Comparison of ENCODE assay signal across 17 mouse cellular contexts in the genomic region with DNA sequence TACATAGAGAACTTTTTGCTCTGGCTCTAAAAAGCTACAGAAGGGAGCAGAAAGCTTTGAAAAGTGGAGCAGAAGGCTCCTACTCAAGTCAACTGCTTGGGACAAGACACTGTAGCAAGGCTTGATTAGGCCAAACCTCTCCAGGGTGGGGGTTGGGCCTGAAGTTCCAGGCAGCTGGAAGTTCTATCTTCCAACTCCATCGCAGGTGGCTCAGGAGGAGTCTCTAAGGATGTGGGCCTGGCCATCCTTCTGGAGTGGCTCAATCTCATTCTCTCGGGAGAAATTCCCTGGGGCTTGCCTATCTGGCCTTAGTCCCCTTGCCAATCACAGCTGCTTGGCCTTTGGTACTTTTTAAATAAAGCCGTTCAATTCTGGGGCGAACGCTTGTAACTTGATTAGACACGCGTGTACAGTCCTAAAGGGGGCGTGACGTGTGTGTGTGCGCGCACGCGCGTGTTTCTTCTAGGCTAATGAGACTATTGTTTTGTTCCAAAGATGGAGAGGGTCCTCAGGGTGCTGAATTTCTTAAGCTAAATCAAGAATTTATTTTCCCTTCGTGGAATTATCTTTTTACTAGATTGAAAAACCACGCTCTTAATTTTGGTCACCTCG. TPM values are rescaled to one million over a fixed set of nuclear protein-coding genes. Genes with fewer than 3 reads are reported as not detected.
DNase-seq lines count a peak whose midpoint lies in the region; ATAC-seq lines count a peak whose summit lies in the region.
"Had no signal": no experiment of that assay in that cellular context is flagged by ENCODE, and none has a peak within 500 bp of the region (broad histone marks: within the 10 kb centered on the region; RNA-seq: fewer than 3 reads in every experiment).

No protein-coding gene starts in this region.

- H3K4me3 ChIP-seq in limb, embryonic 13.5 days = no peak overlapping the region
- no peak overlapping the region for H3K4me3 ChIP-seq in limb, embryonic 10.5 days
- no peak overlapping the region; the same call in 1 of the 2 replicates for H3K4me3 ChIP-seq in embryonic facial prominence, embryonic 14.5 days (ENCODE audit: low read depth, low read length)
- peak overlapping the region; percentile 14; the same call in 1 of the 2 replicates for H3K4me3 ChIP-seq in hindbrain, embryonic 15.5 days
- H3K4me3 ChIP-seq in neural tube, embryonic 13.5 days = no peak overlapping the region

- peaks cover 16% of the 10 kb centered on the region for H3K4me1 ChIP-seq in limb, embryonic 13.5 days
- peaks cover 15% of the 10 kb centered on the region for H3K4me1 ChIP-seq in limb, embryonic 10.5 days
- peaks cover 5% of the 10 kb centered on the region; the same call in 1 of the 2 replicates for H3K4me1 ChIP-seq in embryonic facial prominence, embryonic 14.5 days (ENCODE audit: control insufficient read depth, insufficient read depth, low read length)
- H3K4me1 ChIP-seq in hindbrain, embryonic 15.5 days (replicated peaks) = no peaks in the 10 kb centered on the region
- H3K4me1 ChIP-seq in neural tube, embryonic 13.5 days (replicated peaks) = no peaks in the 10 kb centered on the region; the same call in 1 of the 2 replicates

- no peaks in the 10 kb centered on the region for H3K36me3 ChIP-seq in limb, embryonic 13.5 days
- H3K36me3 ChIP-seq in limb, embryonic 10.5 days = no peaks in the 10 kb centered on the region
- no peaks in the 10 kb centered on the region for H3K36me3 ChIP-seq in embryonic facial prominence, embryonic 14.5 days (ENCODE audit: control insufficient read depth, insufficient read depth, low read length)
- H3K36me3 ChIP-seq in hindbrain, embryonic 15.5 days = no peaks in the 10 kb centered on the region
- H3K36me3 ChIP-seq in neural tube, embryonic 13.5 days = no peaks in the 10 kb centered on the region

- H3K27ac ChIP-seq in limb, embryonic 13.5 days = no peak overlapping the region
- no peak overlapping the region for H3K27ac ChIP-seq in limb, embryonic 10.5 days
- H3K27ac ChIP-seq in embryonic facial prominence, embryonic 14.5 days (replicated peaks; ENCODE audit: low read depth, low read length) = no peak overlapping the region
- no peak overlapping the region for H3K27ac ChIP-seq in hindbrain, embryonic 15.5 days (replicated peaks)
- H3K27ac ChIP-seq in neural tube, embryonic 13.5 days (replicated peaks) = no peak overlapping the region
- H3K27ac ChIP-seq: kidney, postnatal 0 days had no signal

- ATAC-seq in limb, embryonic 13.5 days (ENCODE audit: low FRiP score, low read depth) = no peak
- ATAC-seq in embryonic facial prominence, embryonic 14.5 days (ENCODE audit: low read depth) = no peak
- no peak for ATAC-seq in hindbrain, embryonic 15.5 days (ENCODE audit: low FRiP score, low read depth)
- ATAC-seq in neural tube, embryonic 13.5 days (ENCODE audit: low read depth) = no peak; the same call in 1 of the 2 replicates
- ATAC-seq: forebrain, embryonic 16.5 days had no signal

- H3K9me3 ChIP-seq in limb, embryonic 13.5 days = no peaks in the 10 kb centered on the region
- H3K9me3 ChIP-seq in limb, embryonic 10.5 days (replicated peaks) = no peaks in the 10 kb centered on the region
- no peaks in the 10 kb centered on the region for H3K9me3 ChIP-seq in embryonic facial prominence, embryonic 14.5 days (ENCODE audit: control insufficient read depth, low read length)
- H3K9me3 ChIP-seq in hindbrain, embryonic 15.5 days = no peaks in the 10 kb centered on the region
- H3K9me3 ChIP-seq in neural tube, embryonic 13.5 days = no peaks in the 10 kb centered on the region

- WGBS in limb, embryonic 13.5 days = 74% methylated on average over 17 of the region's 17 CpGs
- WGBS in limb, embryonic 10.5 days = 90% methylated on average over 17 of the region's 17 CpGs
- 54% methylated on average over 17 of the region's 17 CpGs for WGBS in embryonic facial prominence, embryonic 14.5 days
- 42% methylated on average over 17 of the region's 17 CpGs for WGBS in hindbrain, embryonic 15.5 days
- WGBS in neural tube, embryonic 13.5 days = 44% methylated on average over 17 of the region's 17 CpGs

- no peak overlapping the region for H3K9ac ChIP-seq in limb, embryonic 13.5 days
- H3K9ac ChIP-seq in embryonic facial prominence, embryonic 14.5 days (ENCODE audit: low read depth, low read length) = no peak overlapping the region
- no peak overlapping the region for H3K9ac ChIP-seq in hindbrain, embryonic 15.5 days
- H3K9ac ChIP-seq in neural tube, embryonic 13.5 days = no peak overlapping the region

- peaks cover 52% of the 10 kb centered on the region for H3K27me3 ChIP-seq in limb, embryonic 13.5 days
- peaks cover 46% of the 10 kb centered on the region for H3K27me3 ChIP-seq in limb, embryonic 10.5 days (ENCODE audit: low read depth, poor library complexity, severe bottlenecking)
- peaks cover 25% of the 10 kb centered on the region for H3K27me3 ChIP-seq in embryonic facial prominence, embryonic 14.5 days (replicated peaks; ENCODE audit: control insufficient read depth, insufficient read depth, low read length)
- peaks cover 29% of the 10 kb centered on the region for H3K27me3 ChIP-seq in hindbrain, embryonic 15.5 days
- peaks cover 44% of the 10 kb centered on the region for H3K27me3 ChIP-seq in neural tube, embryonic 13.5 days

- peak overlapping the region; percentile 34 for H3K4me2 ChIP-seq in limb, embryonic 13.5 days (replicated peaks)
- peak overlapping the region; percentile 43 for H3K4me2 ChIP-seq in embryonic facial prominence, embryonic 14.5 days (ENCODE audit: low read depth, low read length)
- H3K4me2 ChIP-seq in hindbrain, embryonic 15.5 days = peak overlapping the region; percentile 29
- H3K4me2 ChIP-seq in neural tube, embryonic 13.5 days = peak overlapping the region; percentile 31
- H3K4me2 ChIP-seq: liver, embryonic 11.5 days had no signal

- DNase-seq in limb, embryonic 10.5 days (ENCODE audit: low spot score) = no peak
- DNase-seq in embryonic facial prominence, embryonic 14.5 days (ENCODE audit: low spot score) = no peak
- no peak for DNase-seq in embryo, embryonic 10 days (ENCODE audit: low spot score)
- DNase-seq in layer of hippocampus, adult 9-10 months (ENCODE audit: low spot score) = no peak
- DNase-seq: cerebellum, adult 18-20 months; cerebellum, postnatal 36 days; gastrocnemius, postnatal 36 days; kidney, adult 11 months; lung, adult 18-20 months; lung, postnatal 36 days; thymus, postnatal 36 days had no signal

RNA-seq across cellular contexts. Expression of gene Lhx8, which starts 9.3 kb away (rescaled TPM):
- 1.5 and 1.8 TPM in 2 replicates for polyA plus RNA-seq in limb, embryonic 13.5 days (2015; fragmentation: Nextera tagmentation; extraction: Ambion mirVana)
- 2.6 TPM in 1 of 2 replicates, not detected in the other for polyA plus RNA-seq in limb, embryonic 10.5 days (2016; fragmentation: Nextera tagmentation; extraction: Ambion mirVana)
- 12.0 and 15.1 TPM in 2 replicates for polyA plus RNA-seq in embryonic facial prominence, embryonic 14.5 days (2014; fragmentation: Nextera tagmentation; extraction: Ambion mirVana)
- 0.13 and 0.28 TPM in 2 replicates for polyA plus RNA-seq in hindbrain, embryonic 15.5 days (2015; fragmentation: Nextera tagmentation; extraction: Ambion mirVana)
- 0.68 TPM in 1 of 2 replicates, not detected in the other for polyA plus RNA-seq in neural tube, embryonic 13.5 days (2015; fragmentation: Nextera tagmentation; extraction: Ambion mirVana)
- polyA plus RNA-seq: kidney, postnatal 0 days had no signal
